Mouse (Mus musculus) urinary bladder, adult 18-20 months (tissue): ENCODE measurements at regions not wholly inside any gene's neighbourhood (a gene's known extent, or its start where the extent isn't known, plus 50 kb on each side); places are given as distances from the start of the nearest gene placed in this dataset.

Experiments
- DNase-seq, 2 experiments: peaks; one replicate each; pipeline ENCODE4 v3.0.0; 2022; ENCODE audit warnings: low spot score in 2 of 2, mixed read lengths in 2 of 2

GRCm38 (mm10) chr11:114435788-114436187, 232.5 kb upstream of the Rpl38 start:
- DNase-seq, result no peak

DNA sequence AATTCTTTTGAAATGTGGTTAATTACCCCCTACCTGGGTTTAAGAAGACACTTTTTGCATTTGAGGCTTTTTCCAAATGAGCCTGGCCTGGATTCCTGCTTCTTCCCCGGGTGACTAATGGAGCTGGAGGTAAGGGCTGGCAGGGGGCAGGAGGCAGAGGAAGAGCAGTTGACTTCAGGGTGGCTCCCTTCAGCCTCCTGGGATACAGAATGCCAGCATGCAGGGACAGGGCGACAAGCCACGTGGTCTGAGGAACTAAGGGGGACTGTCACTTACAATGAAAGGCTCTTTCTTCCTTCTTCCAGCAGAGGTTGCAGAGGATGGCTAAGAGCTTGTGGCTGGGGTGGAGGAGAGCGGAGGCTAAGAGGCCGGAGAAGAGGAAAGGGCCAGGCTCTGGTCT, 234.8 kb upstream of the Rpl38 start:
- DNase-seq, result no peak

DNA sequence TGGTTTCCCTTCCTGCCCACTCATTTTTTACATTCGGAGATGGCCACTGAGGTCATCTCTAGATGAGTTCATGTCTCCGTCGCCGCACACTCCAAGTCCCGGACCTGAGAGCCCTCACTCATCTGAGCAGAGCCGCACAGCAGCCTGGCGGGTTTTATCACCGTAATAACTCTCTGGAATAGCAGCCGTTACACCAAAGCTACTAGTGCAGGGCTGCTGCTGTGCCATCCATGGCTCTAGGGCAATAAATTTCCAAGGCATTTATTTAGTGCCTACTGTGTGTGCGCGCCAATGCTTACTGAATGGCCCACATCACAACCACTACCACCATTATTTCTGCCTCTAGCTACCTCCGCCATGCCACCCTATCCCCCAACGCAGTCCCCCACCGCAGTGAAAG, 242.9 kb upstream of the Rpl38 start:
- no peak for DNase-seq

DNA sequence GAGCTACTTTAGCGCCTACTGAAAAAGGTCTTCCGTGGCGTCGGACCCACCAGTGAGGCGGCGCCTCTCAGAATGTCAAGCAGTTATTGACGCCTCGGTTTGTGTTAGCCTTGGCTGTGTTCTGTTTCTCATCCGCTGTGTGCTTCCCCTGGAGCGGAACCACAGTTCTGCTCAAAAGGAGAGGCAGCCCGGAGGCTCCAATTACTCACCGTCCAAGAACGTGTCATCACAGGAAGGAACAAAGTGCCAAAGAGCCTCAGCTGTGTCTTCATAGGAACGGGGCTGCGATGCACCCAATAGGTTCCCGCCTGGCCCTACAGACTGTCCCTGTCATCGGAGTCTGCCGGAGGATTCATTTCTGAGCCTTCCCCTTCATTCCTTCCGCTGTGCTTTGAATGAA, 245.0 kb upstream of the Rpl38 start:
- no peak for DNase-seq

- no peak for DNase-seq
Measured at GRCm38 (mm10) chr11:114419002-114419401, 249.3 kb upstream of the Rpl38 start.

- no peak for DNase-seq
Measured at GRCm38 (mm10) chr11:114416168-114416567, 252.2 kb upstream of the Rpl38 start.

DNA sequence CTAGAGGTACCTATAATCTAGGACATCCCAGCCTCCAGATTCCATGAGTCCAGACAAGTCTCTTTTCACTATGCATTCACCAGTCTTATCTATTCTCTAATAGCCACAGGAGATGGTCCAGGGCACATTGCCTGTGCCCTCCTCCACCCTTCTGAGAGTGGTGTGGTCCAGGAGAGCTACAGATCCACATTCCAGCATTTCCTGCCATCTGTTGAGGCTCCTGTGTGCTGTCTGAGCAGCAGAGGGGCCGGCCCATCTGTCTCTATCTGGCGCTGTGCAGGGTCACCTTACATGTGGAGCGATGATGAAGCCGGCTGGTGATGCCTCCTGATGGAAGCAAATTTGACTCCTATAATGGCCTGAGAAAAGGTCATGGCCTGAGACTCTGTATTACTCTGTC, 263.9 kb upstream of the Rpl38 start:
- DNase-seq, result no peak

DNA sequence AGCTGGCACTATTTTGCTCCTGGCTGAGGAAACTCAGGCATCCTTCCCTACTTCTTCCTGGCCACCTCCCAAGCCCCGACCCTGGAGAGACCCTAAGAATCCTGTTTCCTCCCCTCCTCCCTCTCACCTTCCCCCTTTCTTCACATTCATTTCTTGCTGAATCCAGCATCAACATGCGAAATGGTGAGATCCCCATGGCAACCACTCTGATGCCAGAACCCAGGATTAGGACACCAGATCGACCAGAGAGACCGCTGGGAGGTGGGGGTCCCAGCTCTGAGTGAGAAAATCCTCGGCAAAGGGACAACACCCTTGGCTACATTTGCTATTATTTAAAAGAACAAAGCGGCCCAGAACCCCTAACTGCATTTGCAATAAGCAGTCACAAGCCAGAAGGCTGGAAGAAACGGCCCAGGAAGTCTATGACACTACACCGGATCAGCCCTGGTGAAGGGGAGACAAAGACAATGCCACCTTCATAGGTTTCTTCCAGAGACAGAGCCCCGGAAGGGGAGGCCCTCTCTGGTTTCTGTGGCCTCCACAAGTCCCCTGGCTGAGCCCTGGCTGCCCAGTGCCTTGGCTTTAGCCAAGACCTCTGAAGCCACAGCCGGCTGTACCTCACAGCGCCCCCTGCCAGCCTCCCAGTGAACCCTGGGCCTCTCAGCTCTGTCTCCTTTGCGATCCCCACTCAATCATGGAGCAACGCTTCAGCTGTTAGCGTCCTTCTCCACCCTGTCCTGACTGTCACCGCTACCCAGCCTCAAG, 265.6 kb upstream of the Rpl38 start:
- DNase-seq, result no peak

GRCm38 (mm10) chr11:114400701-114401100, 267.6 kb upstream of the Rpl38 start:
- no peak for DNase-seq

- no peak for DNase-seq
Measured at GRCm38 (mm10) chr11:114392161-114392560, 276.2 kb upstream of the Rpl38 start.

DNA sequence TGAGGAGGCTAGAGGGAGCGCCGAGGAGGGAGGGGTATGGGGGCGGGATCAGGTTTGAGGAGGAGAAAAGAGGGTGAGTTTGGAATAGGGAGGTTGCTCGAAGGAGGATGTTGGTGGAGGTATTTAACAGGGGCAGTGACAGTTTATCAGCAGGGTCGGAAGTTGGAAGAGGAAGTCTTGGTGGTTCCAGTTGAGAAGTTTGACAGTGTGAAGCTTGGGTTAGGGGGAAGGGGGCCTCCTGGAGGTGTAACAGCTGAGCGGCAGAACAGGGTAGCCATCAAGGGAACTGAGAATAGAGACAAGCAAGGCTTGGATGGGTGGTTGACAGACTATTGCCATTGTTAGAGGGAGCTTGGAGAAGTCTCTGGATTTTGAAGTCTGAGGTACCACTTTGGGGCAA, 276.8 kb upstream of the Rpl38 start:
- DNase-seq, result no peak

- DNase-seq, result no peak
Measured at GRCm38 (mm10) chr11:114387091-114387490, 281.2 kb upstream of the Rpl38 start.

- DNase-seq, result no peak
Measured at GRCm38 (mm10) chr11:114379411-114379824, 288.9 kb upstream of the Rpl38 start.

GRCm38 (mm10) chr11:114375921-114376320, 292.4 kb upstream of the Rpl38 start:
- DNase-seq, result no peak

DNA sequence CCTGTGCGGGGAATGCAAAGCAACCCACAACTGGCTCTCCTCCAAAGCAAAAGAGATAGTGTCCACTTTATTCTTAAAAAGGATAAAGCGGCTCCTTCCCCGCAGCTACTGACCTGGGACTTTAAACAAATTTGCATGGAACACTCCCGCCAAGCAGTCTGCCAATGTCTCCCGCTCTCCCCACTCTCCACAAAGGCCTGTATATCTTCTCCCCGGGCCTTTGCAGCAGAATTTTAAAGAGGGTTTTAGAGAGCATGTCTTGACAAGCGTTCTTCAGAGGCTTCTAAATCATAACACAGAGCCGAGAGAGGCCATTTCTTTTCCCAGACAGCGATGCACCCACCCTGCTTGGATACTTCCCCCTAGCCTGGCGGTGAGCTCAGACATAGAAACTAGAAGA, 297.6 kb upstream of the Rpl38 start:
- DNase-seq, result no peak

GRCm38 (mm10) chr11:114367779-114368178, 300.5 kb upstream of the Rpl38 start:
- DNase-seq, result no peak

GRCm38 (mm10) chr11:114360946-114361345, 294.1 kb upstream of the Sdk2 start:
- no peak for DNase-seq

GRCm38 (mm10) chr11:114360321-114360720, 293.5 kb upstream of the Sdk2 start:
- no peak for DNase-seq

DNA sequence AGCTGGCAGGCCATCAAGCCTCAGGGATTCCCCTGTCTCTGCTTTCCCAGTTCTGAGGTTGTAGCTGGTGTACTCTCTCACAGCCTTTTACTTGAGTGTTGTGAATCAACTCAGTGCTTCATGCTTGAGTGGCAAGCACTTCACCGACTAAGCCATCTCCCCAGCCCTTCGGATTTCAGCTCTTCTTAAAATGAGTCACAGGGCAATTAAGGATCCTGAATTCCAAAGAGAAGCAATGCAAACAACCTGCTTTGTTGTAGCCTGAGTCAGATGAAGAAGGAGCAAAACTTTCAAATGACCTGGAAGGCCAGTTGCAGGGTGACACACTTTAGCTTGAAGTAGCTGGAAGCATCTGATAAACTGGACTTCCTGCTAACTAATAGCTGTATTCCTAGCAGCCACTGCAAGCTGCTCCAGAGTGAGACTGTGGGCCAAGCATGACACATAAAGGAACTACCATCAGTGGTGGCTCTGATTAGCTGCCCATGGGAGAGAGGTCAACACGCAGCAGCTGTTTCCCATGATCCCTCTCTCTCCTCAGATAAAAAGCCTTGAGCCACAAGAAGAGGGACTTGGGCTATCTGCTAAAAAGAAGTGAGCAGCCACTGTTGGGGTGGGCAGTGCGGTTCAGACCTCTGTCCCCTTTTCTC, 285.4 kb upstream of the Sdk2 start:
- DNase-seq, result no peak

DNA sequence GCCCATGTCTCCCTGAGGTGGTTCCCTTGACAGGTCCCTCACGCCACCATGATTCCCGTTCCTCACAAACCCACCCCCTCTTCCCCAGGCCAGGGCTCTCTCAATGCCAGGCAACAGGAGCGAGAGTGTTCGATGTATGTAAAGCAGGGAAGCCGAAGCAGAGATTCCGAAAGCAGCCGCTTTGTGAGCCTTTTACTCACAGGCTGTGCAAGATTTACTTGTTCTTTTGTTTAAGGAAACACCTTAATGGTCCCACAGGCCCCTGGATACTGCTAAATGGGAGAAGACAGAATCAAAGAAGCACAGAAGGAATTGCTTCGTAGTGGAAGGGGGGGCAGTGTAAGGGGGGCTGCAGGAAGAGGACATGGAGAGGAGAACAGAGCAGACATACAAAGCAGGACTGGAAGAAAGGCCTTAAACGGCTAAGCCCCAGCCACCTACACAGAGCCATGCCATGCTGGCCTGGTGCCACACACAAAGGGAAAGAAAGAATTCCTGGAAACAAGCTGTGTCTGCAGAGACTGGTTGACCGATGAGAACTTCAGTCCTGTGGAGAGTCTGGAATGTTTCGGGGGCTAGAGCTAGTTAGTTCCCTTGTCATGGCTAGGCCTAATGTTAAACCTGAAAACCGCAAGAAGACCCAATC, 270.1 kb upstream of the Sdk2 start:
- no peak for DNase-seq

- DNase-seq, result no peak
Measured at GRCm38 (mm10) chr11:114335950-114336838, 269.3 kb upstream of the Sdk2 start.

DNA sequence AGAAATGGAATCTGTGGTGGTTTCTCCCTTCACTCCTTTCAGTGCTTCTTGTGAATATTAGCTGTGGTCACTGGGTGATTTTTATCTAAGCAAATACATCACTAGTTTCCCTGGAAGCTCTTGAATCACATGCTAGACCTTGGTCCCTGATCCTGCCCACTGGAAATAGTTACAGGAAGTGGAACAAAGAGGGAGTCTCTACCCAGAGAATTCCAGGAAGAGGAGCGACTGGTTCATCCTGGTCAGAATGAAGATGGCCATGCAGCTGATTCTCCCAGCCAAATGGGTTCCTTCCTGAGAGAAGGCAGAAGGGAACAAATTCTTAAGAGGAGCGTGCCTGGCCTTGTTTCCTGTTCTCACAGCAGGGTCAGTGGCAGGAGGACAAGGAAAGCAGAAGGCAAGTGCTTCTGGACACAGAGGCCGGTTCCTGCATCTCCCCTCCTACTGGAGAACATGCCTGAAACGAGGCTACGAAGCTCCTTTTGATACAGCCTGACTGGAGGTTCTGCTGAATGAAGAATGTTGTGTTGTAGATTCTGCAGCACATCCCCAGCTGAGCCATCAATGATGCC, 264.8 kb upstream of the Sdk2 start:
- no peak for DNase-seq
